Mouse (Mus musculus) CH12.LX (cell line): ENCODE measurements around the gene Gapdhs. TPM values are rescaled to one million over a fixed set of nuclear protein-coding genes. Genes with fewer than 3 reads are reported as not detected.

Experiments
- DNase-seq: peaks from one replicate; pipeline ENCODE4 v3.0.0-alpha.2; 2013; ENCODE audit errors: extremely low read depth
- H3K27ac ChIP-seq: 2 replicates; pipeline ENCODE4 v1.5.1; 2012; ENCODE audit warnings: low read depth, mild to moderate bottlenecking, control low read depth, moderate library complexity; ENCODE audit not compliant: insufficient read depth
- H3K27me3 ChIP-seq: replicated peaks from 2 replicates; pipeline ENCODE3; 2012; ENCODE audit warnings: inconsistent platforms
- H3K36me3 ChIP-seq, 2 experiments: replicated peaks in 1 of 2; 2 replicates each; pipeline versions ENCODE3 to v1.6.1; 2012; ENCODE audit warnings: inconsistent platforms in 1 of 2, low read length in 1 of 2, mild to moderate bottlenecking in 1 of 2, mixed read lengths in 1 of 2, moderate library complexity in 1 of 2; ENCODE audit not compliant: control insufficient read depth in 1 of 2, insufficient read depth in 1 of 2
- H3K4me1 ChIP-seq, 2 experiments: 2 replicates each; pipeline ENCODE4 v1.6.1; 2012; ENCODE audit warnings: inconsistent platforms in 1 of 2, moderate library complexity in 1 of 2; ENCODE audit not compliant: insufficient read depth in 2 of 2, control insufficient read depth in 1 of 2
- H3K4me2 ChIP-seq: 2 replicates; pipeline ENCODE4 v1.6.1; 2012; ENCODE audit warnings: low read depth, mild to moderate bottlenecking, control low read depth; ENCODE audit not compliant: poor library complexity, insufficient read depth, severe bottlenecking
- H3K4me3 ChIP-seq, 3 experiments: fragments of 150-350 bp in 1 of 3; sonication (generic) in 1 of 3; replicated peaks in 1 of 3; 2 replicates each; pipeline versions ENCODE3 to v1.5.1; 2011 to 2012; ENCODE audit warnings: low read depth in 2 of 3, low read length in 2 of 3, mild to moderate bottlenecking in 2 of 3, moderate library complexity in 2 of 3, control low read depth in 1 of 3, improper control_type of control experiment in 1 of 3, inconsistent platforms in 1 of 3, mixed read lengths in 1 of 3; ENCODE audit not compliant: poor library complexity in 1 of 3
- H3K79me2 ChIP-seq: replicated peaks from 2 replicates; pipeline ENCODE4 v1.6.1; 2012; ENCODE audit warnings: mild to moderate bottlenecking, moderate library complexity; ENCODE audit not compliant: control insufficient read depth, poor library complexity, insufficient read depth, severe bottlenecking; ENCODE audit errors: extremely low read depth
- H3K9ac ChIP-seq: 2 replicates; pipeline ENCODE4 v1.6.1; 2012; ENCODE audit warnings: low read depth, mild to moderate bottlenecking, control low read depth, moderate library complexity; ENCODE audit not compliant: insufficient read depth
- H3K9me3 ChIP-seq: replicated peaks from 2 replicates; pipeline ENCODE3; 2012; ENCODE audit warnings: low read length, inconsistent platforms, mixed read lengths
- BHLHE40 ChIP-seq: IDR thresholded peaks from 2 replicates; pipeline ENCODE4 v1.6.1; 2011; ENCODE audit warnings: mild to moderate bottlenecking, low read depth, low read length, improper control_type of control experiment
- CTCF ChIP-seq, 2 experiments: IDR thresholded peaks in 1 of 2; conservative IDR thresholded peaks in 1 of 2; 2 replicates each; pipeline ENCODE4 v1.5.1; 2011 to 2012; ENCODE audit warnings: low read depth in 2 of 2, low read length in 2 of 2, improper control_type of control experiment in 1 of 2, inconsistent platforms in 1 of 2, mild to moderate bottlenecking in 1 of 2, moderate library complexity in 1 of 2
- ETS1 ChIP-seq: conservative IDR thresholded peaks from 2 replicates; pipeline ENCODE4 v1.6.1; 2012; ENCODE audit warnings: low read depth, mild to moderate bottlenecking, inconsistent platforms, low read length, improper control_type of control experiment, moderate library complexity
- GABPA ChIP-seq: IDR thresholded peaks from 2 replicates; pipeline ENCODE4 v1.6.1; 2012; ENCODE audit warnings: low read depth, low read length, improper control_type of control experiment, inconsistent platforms; ENCODE audit not compliant: insufficient replicate concordance
- IRF4 ChIP-seq: IDR thresholded peaks from 2 replicates; pipeline ENCODE4 v1.6.1; 2014; ENCODE audit warnings: low read depth, mild to moderate bottlenecking, inconsistent platforms, low read length, improper control_type of control experiment
- JUN ChIP-seq: IDR thresholded peaks from 2 replicates; pipeline ENCODE4 v1.6.1; 2011; ENCODE audit warnings: low read depth, mild to moderate bottlenecking, low read length, improper control_type of control experiment, moderate library complexity; ENCODE audit not compliant: insufficient read depth
- KAT2A ChIP-seq: IDR thresholded peaks from 2 replicates; pipeline ENCODE4 v1.6.1; 2012; ENCODE audit warnings: low read length, improper control_type of control experiment, inconsistent platforms; ENCODE audit not compliant: insufficient replicate concordance
- MAFK ChIP-seq: IDR thresholded peaks from 2 replicates; pipeline ENCODE4 v1.6.1; 2011; ENCODE audit warnings: low read length, improper control_type of control experiment; ENCODE audit not compliant: insufficient replicate concordance
- MAZ ChIP-seq: IDR thresholded peaks from 2 replicates; pipeline ENCODE4 v1.6.1; 2012; ENCODE audit warnings: low read depth, mild to moderate bottlenecking, inconsistent platforms, low read length, improper control_type of control experiment, moderate library complexity
- MXI1 ChIP-seq: IDR thresholded peaks from 2 replicates; pipeline ENCODE4 v1.6.1; 2011; ENCODE audit warnings: mild to moderate bottlenecking, low read depth, low read length, improper control_type of control experiment
- POLR2AphosphoS2 ChIP-seq: IDR thresholded peaks from 2 replicates; pipeline ENCODE4 v1.6.1; 2011; ENCODE audit warnings: low read depth, low read length, improper control_type of control experiment
- RAD21 ChIP-seq: IDR thresholded peaks from 2 replicates; pipeline ENCODE4 v1.6.1; 2011; ENCODE audit warnings: low read depth, mild to moderate bottlenecking, low read length, improper control_type of control experiment, moderate library complexity
- SMC3 ChIP-seq: IDR thresholded peaks from 2 replicates; pipeline ENCODE4 v1.6.1; 2011; ENCODE audit warnings: low read depth, low read length, improper control_type of control experiment
- UBTF ChIP-seq: IDR thresholded peaks from 2 replicates; pipeline ENCODE4 v1.6.1; 2012; ENCODE audit warnings: low read depth, mild to moderate bottlenecking, inconsistent platforms, low read length, improper control_type of control experiment, moderate library complexity
- USF1 ChIP-seq: IDR thresholded peaks from 2 replicates; pipeline ENCODE4 v1.6.1; 2014; ENCODE audit warnings: low read depth, mild to moderate bottlenecking, inconsistent platforms, low read length, improper control_type of control experiment
- ZC3H11A ChIP-seq: IDR thresholded peaks from 2 replicates; pipeline ENCODE4 v1.6.1; 2012; ENCODE audit warnings: low read depth, mild to moderate bottlenecking, inconsistent platforms, low read length, improper control_type of control experiment
- ZMIZ1 ChIP-seq: IDR thresholded peaks from 2 replicates; pipeline ENCODE4 v1.6.1; 2012; ENCODE audit warnings: low read depth, mild to moderate bottlenecking, inconsistent platforms, low read length, improper control_type of control experiment
- ZNF384 ChIP-seq: IDR thresholded peaks from 2 replicates; pipeline ENCODE4 v1.6.1; 2012; ENCODE audit warnings: low read depth, low read length, improper control_type of control experiment, inconsistent platforms
- dilution Hi-C: fragments of 300-500 bp; cut with MboI; formaldehyde crosslinking; loops from 2 replicates; pipeline ENCODE4 v1.14.3; 2020; ENCODE audit warnings: low sequenced_read_pairs; ENCODE audit not compliant: extremely low pct_unique_long_range_greater_than_20kb, extremely low pct_ligation_motif_present
- in situ Hi-C: fragments of 300-500 bp; cut with MboI; formaldehyde crosslinking; loops from 3 replicates; pipeline ENCODE4 v1.14.3; 2019; ENCODE audit warnings: low sequenced_read_pairs, low pct_ligation_motif_present, low pct_unique_long_range_greater_than_20kb, mixed read lengths
- polyA plus RNA-seq: library from polyadenylated mRNA; unstranded; fragments of >175 nt; gene quantifications from 2 replicates; pipeline ENCODE4 v1.2.1, GENCODE M21; 2012; ENCODE audit warnings: low read depth; ENCODE audit not compliant: insufficient read length
- total RNA-seq, 2 experiments: library from RNA; depleted of rRNA; stranded (reverse); fragments of 300-350 nt in 1 of 2; fragments of >200 nt in 1 of 2; gene quantifications; 2 replicates each; pipeline ENCODE4 v1.2.3; 2012 to 2014

Gapdhs gene
- total and polyA plus RNA-seq, 3 experiments, result 0.89 to 1.7 TPM; not detected in 1

DNA sequence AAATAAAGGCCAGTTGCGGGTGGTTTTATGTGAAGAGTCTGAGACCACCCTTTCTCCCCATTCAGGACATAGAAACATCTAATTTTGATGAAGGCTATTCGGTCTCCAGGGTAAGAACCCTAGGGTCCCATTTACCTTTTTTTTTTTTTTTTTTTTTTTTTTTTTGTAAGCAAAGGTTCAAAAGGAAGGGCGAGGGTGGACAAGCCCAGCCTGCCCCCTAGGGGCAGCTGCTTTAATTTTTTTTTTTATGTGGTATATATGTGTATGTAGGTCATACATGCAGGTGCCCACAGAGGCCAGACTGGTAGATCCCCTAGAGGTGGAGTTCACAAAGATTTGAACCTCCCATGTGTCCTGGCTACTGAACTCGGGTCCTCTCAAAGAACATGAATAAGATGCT is 22.9 kb upstream of the Gapdhs start:
- Histone ChIP-seq H3K4me2 (no peak overlapping the region), H3K4me1 (peaks cover 4 to 26% of the 10 kb centered on the region in 2 experiments; a peak in 3 of 4 replicates)
- dilution Hi-C loops, result no loop called here

DNA sequence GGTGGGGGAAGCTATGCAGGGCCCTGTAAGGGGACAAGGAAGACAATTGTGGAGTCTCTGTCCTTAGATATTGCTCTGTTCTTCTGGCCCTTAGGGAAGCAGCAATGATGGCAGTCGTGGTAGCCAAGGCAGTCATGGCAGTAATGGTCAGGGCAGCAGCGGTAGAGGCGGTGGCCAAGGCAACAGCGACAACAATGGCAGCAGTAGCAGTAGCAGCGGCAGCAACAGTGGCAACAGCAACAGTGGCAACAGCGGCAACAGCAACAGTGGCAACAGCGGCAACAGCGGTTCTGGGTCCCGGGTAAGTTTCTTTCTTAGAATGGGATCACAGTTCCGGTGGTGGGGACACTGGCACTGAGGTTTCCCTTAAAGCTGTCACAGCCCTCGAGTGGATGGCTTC is 21.7 kb upstream of the Gapdhs start:
- H3K27ac ChIP-seq, result no peak overlapping the region
- H3K9me3 ChIP-seq, result no peaks in the 10 kb centered on the region
- no peak overlapping the region for H3K9ac ChIP-seq
- H3K27me3 ChIP-seq, result peaks cover 2% of the 10 kb centered on the region
- no peak for DNase-seq
- in situ Hi-C loops (no loop called here), dilution Hi-C loops (no loop called here)
- H3K4me1 ChIP-seq, result peaks cover 4 to 36% of the 10 kb centered on the region in 2 experiments; a peak in 3 of 4 replicates
- no peaks in the 10 kb centered on the region for H3K36me3 ChIP-seq
- H3K4me2 ChIP-seq, result no peak overlapping the region
- H3K79me2 ChIP-seq, result no peaks in the 10 kb centered on the region
- no peak overlapping the region for H3K4me3 ChIP-seq
- TF ChIP-seq MAZ (no peak), SMC3 (no peak), KAT2A (no peak), ZC3H11A (no peak), MXI1 (no peak)

More for the DNA sequence above, 22.9 kb upstream of the Gapdhs start:
- Histone ChIP-seq H3K79me2 (no peaks in the 10 kb centered on the region), H3K9me3 (peaks cover 4% of the 10 kb centered on the region), H3K9ac (no peak overlapping the region), H3K27ac (no peak overlapping the region)
- TF ChIP-seq CTCF (conservative IDR thresholded peaks at IDR 0.05 in 1 of 2, IDR thresholded peaks at IDR 0.05 in 1 of 2; ENCODE audit: low read depth in 2 of 2, low read length in 2 of 2) (peak in 1 of 2 experiments; percentile 46; a peak in 2 of 4 replicates), ZNF384 (peak; percentile 91), USF1 (no peak), RAD21 (peak; percentile 33), IRF4 (no peak)
- TF ChIP-seq, all 38 proteins: peak for 3
- Histone ChIP-seq H3K4me3 (no peak overlapping the region), H3K27me3 (peaks cover 2% of the 10 kb centered on the region), H3K36me3 (no peaks in the 10 kb centered on the region)
- no peak for DNase-seq
- in situ Hi-C loops, result no loop called here

DNA sequence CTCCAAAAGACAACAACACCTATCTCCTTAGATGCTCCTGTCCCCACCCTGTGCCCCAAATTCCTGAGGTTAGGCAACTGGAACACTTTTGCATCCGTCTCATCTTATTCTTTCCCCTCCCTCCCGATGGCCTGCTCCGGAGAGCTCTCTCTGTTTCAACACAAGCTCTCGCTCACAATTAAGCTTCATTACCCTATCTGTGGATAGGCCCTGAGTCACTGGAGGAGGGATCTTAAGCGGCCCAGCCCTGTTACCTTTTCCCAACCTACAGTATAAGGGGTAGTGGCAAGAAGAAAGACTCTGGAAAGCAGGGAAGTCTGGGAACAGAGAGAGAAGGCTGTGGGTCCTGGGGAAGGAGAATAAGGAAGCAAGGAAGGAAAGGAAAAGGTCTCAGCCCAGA is 20.0 kb upstream of the Gapdhs start, which contains the start of gene Dmkn:
TSS of gene Dmkn (plus strand) at position 301 of the 400 bp plus-strand sequence.
- TF ChIP-seq ZMIZ1 (no peak), UBTF (no peak), ETS1 (no peak), USF1 (no peak), MAZ (no peak), BHLHE40 (no peak), JUN (no peak), POLR2AphosphoS2 (no peak), ZNF384 (no peak), KAT2A (no peak), GABPA (no peak), MAFK (no peak)
- TF ChIP-seq, all 38 proteins: peak for 0
- dilution Hi-C loops, result no loop called here
- in situ Hi-C loops, result no loop called here
- H3K36me3 ChIP-seq, result no peaks in the 10 kb centered on the region
- no peaks in the 10 kb centered on the region for H3K79me2 ChIP-seq
- no peak for DNase-seq
- H3K27ac ChIP-seq, result no peak within 1 kb of the TSS
- no peak within 1 kb of the TSS for H3K4me2 ChIP-seq
- H3K27me3 ChIP-seq, result peaks cover 2% of the 10 kb centered on the region
- no peak within 1 kb of the TSS for H3K4me3 ChIP-seq
- no peaks in the 10 kb centered on the region for H3K9me3 ChIP-seq
- peaks cover 4 to 30% of the 10 kb centered on the region in 2 experiments; a peak in 3 of 4 replicates for H3K4me1 ChIP-seq
- H3K9ac ChIP-seq, result no peak within 1 kb of the TSS
